Mouse (Mus musculus) ovary, postnatal 14 days (tissue): ENCODE measurements around the gene Kctd10.

Source experiments
- DNase-seq: peaks from one replicate; pipeline ENCODE4 v3.0.0; 2022; ENCODE audit warnings: low spot score

Gene Kctd10

DNA sequence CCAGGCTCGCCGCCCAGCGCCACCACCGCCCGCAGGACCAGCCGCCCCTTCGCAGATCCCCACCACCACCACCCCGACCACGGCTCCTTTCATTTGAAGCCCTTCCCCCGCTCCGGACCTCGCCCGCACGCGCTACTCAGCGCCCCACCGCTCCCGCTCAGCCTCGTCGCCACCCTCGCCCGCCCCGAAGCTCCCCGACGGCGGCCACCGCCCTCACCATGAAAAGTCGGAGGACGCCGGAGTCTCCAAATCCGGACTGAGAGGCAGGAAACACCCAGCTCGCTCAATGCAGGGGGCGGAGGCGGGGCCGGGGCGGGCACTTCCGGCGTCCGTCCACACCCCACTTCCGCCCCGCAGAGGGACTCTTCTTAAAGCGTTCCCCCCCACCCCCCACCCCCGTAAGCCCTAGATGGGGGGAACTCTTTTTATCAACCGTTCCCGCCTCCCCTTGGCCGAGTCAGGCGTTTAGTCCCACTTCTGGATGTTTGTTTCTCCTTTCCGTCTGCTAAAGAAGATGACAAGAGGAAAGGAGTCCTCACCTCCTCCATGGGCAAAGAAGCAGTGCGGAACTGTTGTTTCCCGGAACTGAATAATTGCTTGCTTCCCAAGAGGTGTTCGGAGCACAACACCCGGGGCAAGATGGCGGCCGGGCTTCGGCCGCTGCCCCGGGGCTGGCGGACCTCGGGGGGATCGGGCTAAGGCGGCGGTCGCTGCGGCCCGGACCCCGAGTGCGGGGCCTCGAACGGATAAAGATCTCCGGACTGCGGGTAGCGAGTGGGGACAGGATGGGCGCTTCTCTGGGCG lies at the start of gene Kctd10, which contains the start of gene Ube3b:
TSS of gene Kctd10 (minus strand) at position 300 of the 804 bp plus-strand sequence.
TSS of gene Ube3b (plus strand) at position 399 of the 804 bp plus-strand sequence.
- DNase-seq = peak; percentile 69

DNA sequence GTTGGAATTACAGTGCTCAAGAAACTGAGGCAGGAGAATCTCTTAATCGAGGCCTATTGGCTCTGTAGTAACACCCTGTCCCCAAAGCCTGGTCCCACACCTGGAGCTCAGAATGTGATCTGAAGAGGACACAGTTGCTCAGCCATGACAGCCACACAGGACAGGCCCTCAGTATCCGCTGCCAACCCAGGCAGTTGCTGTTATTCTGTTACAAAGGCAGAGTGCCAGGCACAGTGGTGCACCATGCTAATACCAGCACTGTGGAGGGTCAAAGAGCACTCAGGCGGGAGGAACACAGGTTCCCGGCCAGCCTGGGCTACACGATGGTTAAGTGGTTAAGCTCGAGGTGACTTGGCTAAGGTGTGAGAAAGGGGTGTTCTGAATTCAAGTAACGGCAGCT lies 49.5 kb upstream of the Kctd10 start:
- no peak for DNase-seq

DNA sequence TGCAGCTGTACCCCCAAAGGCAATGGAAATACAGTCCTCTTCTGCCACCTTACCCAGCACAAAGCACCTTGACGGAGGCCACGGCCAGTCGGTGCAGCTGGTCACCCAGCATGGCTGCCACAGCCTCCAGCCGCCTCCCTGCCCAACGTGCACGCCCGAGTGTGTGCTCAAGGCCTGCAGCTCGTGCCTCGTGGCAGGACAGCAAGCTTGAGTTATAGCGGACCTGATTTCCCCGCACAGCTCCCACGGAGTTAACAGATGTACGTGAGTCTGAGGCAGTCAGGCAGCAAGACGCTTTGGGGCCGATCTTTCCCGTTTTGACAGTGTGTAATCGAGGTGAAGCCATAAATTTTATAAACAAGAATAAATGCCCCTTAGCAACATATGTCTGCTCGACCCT lies 48.3 kb upstream of the Kctd10 start:
- no peak for DNase-seq

DNA sequence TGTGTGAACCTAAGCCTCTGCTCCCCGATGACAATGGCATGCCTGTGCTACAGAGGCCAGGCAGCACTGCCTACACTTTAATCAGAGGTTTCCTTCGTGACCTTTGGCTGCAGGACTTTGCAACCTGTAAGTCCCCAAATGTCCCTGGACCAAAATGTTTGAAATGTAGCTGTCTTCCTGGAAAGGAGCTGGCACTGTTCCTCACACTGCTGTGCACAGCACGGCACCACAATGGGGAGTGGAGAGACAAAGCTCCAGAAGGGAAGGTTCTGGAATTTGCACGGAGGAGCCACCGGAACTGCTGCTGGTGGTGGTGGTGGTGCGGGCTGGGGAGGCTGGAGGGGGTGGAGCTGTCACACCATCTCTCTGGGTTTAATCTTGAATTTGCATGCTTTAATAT lies 46.4 kb upstream of the Kctd10 start:
- DNase-seq = no peak

DNA sequence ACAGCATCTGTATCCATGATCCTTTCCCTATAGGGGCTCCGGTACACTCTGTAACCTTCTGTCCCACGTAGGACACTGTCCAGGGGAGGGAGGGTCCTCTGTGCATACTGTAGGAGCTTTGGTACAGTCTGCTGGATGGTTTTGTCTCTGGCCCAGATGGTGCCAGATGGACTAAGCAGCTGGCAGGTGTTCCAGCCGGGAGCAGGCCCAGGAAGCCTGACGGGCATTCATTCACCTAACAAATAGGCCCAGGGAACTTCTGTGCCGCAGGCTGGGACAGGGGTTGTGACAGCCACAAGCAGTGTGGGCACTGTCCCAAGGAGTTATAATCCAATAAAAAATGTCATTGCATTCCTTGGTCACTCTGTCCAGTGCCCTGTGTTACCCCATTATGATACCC lies 43.7 kb upstream of the Kctd10 start:
- DNase-seq = no peak

DNA sequence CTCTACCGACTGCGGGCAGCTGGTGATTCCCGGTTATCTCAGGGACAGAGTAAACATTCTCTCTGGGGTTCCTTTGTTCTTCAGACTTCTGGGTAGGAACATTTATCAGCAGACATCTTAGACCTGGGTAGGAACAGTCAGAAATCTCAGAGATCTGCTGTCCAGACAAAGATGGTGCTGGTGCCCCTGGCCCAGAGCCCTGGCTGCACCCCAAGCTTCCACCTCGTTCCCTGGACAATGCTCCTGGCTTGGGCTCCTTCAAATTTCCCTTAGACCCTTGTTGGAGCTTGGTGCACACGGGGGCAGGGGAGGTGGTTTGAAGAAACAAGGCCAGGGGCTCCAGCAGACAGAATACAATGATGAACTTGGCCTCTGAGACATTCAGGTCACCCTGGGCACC lies 42.3 kb upstream of the Kctd10 start:
- DNase-seq = no peak

DNA sequence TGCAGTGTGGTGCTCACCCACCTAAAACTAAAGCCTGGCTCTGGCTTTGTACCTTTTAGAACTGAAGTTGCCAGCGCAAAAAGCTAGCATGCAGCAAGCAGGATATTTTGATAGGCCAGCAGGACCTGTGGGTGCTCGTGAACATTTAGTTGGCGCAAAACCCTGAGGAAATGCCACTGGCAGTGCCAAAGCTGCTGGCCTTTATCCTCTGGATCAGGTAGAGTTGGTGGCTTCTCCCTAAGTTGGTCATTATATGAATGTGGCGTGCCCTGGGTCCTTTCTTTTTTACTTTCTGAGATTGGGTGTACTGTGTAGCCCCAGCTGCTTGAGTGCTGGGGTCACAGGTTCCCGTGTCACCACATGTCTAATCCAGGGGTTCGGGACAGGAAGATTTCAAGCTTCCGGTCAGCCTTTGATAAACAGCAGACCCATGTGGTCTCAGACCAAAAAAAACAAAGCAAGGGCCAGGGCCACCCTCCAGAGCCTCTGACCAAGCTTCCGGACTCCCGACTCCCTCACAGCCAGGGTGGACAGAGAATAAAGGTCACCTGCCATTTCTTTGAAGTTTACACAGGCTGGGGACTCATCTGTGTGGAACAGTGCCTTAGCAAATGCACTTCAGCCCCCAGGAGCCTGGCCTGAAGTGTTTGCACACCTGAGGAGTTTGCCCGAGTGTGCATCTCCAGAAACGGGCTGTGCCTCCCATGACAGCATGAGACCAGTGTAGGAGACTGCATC lies 41.4 kb upstream of the Kctd10 start:
- DNase-seq = no peak

DNA sequence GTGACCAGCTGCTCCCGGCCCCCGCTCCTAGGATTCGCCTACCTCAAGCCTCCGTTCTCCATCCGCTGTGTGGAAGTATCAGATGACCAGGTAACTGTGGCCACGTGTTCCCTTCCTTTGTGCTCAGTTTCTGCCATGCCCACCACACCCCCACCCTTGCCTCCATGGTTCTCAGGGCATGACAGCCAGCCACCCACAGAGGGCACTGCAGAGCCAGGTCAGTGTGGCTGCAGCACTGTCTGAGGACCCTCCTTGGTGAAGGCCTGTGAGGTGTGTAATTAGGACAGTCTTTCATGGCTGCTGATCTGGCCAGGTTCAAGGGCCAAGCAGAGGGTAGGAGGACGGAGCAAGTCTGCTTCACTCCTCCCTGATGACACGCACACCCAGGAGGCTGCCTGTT lies 38.2 kb upstream of the Kctd10 start:
- DNase-seq = no peak

DNA sequence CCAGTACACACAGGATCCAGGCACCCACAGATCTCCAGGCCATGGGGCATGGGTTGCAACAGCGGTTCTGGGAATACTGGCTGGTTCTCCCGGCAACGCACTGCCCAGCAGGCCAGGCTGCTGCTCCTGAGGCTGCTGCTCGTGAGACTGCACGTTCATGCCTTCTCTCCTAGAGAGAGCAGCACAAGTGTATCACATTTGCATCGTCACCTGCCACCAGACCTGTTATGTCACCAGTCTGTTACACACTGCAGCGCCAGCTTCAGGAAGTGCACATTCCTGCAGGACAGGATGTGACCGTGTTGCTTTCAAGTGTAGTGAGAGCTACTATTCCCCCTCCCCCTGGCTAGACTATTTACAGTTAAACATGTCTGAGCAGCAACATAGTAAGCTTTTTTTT lies 36.5 kb upstream of the Kctd10 start:
- DNase-seq = no peak

DNA sequence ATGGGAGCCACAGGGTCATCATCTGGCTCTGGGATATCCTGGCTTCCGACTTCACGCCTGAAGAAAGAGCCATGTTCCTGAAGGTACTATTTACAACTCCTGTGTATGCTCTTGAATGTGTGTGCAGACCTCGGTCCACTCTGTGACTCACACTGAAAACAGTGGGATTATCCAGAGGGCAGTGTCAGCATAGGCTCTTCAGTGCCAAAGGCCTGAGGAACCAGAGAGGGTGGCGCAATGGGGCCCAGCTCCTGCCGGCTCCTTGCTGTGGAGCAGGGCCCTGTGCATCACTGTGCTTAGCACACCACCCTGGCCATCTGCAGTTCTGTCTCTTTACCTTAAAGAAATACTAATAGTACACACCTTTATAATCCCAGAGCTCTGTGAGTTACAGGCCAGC lies 35.3 kb upstream of the Kctd10 start:
- DNase-seq = no peak

DNA sequence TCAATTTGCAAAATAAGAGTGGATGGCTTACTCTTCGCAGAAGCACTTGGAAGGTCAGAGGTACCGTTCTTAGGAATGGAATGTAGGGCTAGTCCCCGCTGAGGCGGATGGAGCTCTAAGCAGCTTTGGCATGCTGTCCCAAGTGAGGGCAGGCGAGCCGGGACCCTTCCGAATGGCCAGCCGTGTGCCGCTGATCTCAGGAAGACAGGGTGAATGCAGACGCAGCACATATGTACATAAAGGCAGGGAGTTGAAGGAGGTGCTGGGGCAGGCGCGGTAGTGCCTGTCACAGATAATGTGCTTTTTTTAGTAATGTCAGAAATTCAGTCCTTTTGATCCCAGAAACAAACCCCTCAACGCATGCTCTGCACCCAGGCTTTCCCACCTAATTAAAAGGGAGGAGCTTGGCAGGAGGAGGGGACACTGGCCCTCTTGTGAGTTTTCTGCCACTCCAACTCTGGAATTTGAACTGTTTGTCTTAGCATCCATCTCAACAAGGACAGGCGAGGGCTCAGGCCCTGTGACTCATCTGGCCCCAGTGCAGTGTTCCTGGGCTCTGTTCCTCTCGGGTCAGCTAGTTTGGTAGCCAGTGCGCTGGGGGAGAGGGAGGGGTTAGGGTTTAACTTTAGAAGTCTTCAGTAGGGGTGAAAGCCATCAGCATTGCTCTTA lies 32.9 kb upstream of the Kctd10 start:
- no peak for DNase-seq

DNA sequence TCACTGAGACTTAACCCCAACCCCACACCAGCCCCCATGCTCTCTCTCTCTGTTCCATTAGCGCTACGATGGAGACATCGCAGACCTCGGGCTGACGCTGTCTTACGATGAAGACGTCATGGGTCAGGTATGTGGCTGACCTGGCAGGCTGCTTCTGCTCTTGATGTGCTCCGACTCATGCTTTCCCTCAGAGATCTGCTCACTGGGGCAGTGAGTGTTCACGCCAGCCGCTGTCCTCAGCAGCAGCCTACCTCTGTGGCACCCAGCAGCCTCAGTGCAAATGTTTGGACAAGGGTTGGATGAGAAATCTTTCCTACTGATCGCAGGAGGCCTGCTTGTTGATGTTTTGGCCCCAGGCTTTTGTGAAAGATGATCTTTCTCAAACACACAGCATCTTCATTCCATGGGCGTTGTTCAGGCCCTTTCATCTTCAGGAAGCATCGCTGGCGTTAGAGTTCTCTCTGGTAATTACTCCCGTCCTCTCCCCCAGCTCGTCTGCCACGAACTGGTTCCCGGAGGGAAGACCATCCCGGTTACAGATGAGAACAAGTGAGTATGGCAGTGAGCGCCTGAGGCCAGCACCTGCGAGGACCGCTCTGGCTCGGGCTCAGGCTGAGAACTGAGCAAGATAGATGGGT lies 32.2 kb upstream of the Kctd10 start:
- DNase-seq = no peak

DNA sequence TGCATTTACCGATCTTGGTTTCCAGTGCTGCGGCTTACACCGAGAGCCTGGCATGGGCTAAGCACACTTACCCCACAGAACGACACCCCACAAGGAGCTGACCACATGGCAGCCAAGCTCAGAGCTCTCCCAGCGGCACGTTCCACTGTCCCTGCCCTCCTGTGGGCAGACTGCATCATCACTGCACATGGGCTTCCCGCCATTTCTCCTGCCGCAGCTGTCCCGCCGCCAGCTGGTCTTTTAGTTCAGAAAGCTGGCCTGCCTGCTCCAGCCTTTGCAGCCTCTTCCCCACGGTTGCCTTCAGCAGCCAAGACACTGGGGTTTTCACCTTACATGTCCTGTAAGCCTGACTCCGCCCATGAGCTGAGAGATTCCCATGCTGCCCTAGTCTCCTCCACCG lies 30.1 kb upstream of the Kctd10 start:
- DNase-seq = no peak

DNA sequence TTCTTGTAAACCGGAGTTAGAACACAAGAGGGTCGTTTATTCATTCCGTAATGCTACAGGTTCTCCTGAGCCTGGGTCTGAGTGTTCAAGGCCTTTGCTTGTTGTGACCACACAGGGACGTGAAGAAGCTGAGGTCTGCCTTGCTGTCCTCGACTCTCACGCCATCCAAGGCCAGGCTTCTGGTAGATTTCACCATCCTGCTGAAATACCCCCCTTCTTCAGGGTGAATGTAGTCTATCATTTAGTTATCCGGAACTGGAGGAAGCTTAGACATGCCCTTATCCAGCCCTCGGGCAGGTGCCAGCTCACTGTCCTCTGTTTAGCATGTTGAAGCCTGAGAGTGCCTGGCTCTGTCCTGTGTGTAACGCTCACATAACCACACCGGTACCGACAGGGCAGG lies 28.5 kb upstream of the Kctd10 start:
- DNase-seq = no peak

DNA sequence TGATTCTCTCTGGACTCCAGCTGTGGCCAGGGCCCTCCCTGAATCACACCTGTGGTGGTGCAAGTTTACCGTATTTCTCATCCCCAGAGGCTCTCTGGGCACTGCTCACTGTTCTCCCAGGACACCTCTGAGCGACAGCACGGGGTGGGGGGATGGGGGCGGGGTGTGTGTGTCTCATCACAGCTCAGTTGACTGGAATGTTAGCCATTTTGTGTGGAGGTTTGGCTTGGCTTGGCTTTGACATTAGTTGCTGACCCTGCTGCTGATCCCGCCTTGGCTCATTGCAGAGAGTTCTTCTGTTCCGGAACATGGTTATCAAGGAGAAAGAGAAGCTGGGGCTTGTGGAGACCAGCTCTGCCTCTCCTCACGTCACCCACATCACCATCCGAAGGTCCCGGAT lies 27.5 kb upstream of the Kctd10 start:
- DNase-seq = no peak

DNA sequence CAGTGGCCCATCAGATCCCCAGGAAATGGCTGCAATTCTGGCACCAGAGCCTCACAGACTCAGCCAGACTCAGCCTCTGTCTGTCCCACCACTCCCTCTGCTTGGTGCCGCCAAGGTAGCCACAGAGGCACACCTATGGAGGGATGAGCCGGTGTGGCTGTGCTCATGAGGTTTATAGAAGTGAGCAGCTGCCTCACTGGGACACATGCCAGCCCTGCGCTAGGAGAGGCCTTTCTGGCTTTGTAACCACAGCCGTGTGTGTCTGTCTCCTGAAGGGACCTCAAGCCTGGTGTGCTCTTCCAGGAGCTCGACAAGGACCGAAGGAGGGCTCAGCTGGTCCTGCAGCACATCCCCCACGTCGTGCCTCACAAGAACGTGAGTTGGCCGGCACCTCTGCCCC lies 27.0 kb upstream of the Kctd10 start:
- no peak for DNase-seq

DNA sequence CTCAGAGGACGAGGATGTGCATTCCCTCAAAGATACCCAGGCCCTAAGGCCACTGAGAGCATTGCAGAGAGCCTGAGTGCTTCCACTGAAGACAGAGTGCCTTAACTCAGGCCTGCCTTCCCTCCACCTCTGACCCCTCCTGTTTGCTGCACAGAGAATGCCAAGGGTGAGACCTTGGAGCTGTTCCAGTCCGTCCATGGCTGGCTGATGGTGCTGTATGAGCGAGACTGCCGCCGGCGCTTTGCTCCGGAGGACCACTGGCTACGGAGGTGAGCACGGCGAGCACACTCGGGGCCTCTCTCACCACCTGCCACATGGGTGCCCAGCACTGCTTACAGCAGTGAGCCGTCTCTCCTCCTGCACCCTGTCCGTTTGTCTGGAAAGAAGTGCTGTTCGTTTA lies 26.3 kb upstream of the Kctd10 start:
- no peak for DNase-seq

DNA sequence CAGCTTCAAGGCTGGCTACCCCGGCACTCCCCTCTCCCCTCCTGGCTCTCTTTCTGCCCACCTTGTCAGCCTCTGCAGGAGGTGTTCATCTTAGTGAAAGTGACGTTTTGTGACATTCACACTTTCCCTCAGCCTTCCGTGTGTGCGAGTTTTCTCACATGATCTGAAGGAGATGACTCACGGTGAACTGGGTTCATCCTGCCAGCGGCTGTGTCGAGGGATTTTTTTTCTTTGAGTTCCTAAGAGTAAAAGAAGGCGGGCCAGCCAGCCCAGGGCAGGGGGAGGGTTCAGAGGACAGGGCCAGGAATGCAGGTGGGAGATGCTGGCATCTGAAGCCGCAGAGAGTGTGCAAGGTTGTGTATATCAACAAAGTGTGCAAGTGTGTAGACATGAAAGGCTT lies 12.9 kb upstream of the Kctd10 start:
- DNase-seq = no peak

DNA sequence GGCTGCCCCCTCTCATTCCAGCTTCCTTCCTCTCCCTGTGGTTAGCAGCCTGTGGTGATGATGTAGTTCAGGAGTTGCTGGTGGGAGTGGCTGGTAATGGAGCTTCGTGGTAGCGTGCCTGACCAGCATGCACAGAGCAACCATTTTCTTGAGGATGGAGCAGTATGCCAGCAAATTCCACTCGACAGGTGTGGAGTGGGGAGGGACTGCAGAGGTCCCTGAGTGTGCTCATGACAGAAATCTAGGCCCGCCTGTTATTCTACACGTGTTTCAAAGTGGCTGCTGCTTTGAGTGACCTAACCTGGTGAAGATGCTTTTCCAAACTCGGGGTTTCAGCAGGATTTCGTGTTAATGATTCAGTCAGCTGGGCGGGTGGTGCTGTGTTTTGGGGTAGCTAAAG lies 4.1 kb upstream of the Kctd10 start:
- no peak for DNase-seq

DNA sequence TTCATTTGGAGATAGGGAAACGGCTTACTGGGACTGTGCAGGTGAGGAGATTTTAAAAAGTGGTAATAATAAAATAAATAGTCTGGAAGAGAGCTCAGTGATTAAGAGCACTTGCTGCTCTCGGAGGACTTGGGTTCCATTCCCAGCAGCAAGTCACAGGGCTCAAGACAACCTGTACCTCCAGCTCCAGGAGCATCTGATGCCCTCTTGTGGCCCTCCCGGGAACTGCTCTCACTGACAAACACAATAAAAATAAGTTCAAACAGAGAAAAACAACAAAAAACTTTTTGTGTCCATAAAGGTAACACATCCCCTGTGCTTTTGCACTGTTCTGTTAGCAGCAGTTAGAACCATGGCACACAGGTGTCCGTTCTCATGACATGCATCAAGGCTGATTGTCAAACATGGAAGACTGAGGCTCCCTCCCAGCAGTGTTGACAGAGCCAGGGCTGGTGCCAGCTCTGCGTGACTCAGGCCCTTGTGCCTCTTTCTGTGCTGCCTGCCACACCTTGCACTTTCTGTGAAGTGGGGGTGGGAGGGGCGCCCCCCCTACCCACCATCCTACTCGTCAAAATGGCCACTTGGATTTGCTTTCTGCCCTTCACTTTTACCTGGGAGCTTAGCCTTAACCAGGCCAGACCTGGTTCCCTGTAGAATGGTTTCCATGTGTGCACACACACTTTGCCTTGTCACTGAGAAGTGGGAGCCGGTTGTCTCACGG lies 3.0 kb upstream of the Kctd10 start:
- no peak for DNase-seq

DNA sequence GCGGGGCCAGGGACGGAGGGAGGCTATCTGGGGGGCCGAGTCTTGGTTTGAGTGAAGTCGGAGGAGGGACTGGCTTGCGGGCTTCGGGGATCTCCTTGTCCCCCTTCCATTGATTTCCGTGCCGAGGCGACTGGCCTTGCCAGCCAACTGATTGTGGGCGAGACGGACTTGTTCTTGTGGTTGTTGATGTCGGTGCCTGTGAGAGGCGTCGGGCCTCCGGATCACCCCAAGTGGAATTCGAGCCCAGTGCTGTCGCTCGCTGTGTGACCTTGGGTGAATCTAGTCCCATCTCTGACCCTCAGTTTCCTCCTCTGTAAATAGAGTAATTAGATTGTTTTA lies 674 bp upstream of the Kctd10 start:
- no peak for DNase-seq

DNA sequence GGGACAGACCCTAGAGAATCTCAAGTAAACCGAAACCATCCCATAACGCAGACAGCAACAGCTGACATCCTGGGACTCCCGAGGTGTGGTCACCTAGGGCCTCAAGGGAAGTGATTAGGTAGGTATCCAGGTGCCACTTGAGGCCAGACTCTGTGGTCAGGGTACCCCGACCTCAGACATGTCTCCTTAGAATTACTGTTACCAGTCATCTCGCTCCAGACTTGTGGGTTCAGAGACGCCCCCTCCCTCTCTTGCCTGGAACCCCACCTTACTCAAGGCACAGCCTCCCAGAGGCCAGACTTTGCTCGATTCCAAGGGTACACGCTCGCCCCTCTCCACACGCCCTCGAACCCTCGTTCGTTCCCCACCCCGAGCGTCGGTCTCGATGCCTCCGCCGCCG lies 545 bp downstream of the Kctd10 start:
- DNase-seq = no peak
